Mouse (Mus musculus): ENCODE data around the gene Kank2.

DNA sequence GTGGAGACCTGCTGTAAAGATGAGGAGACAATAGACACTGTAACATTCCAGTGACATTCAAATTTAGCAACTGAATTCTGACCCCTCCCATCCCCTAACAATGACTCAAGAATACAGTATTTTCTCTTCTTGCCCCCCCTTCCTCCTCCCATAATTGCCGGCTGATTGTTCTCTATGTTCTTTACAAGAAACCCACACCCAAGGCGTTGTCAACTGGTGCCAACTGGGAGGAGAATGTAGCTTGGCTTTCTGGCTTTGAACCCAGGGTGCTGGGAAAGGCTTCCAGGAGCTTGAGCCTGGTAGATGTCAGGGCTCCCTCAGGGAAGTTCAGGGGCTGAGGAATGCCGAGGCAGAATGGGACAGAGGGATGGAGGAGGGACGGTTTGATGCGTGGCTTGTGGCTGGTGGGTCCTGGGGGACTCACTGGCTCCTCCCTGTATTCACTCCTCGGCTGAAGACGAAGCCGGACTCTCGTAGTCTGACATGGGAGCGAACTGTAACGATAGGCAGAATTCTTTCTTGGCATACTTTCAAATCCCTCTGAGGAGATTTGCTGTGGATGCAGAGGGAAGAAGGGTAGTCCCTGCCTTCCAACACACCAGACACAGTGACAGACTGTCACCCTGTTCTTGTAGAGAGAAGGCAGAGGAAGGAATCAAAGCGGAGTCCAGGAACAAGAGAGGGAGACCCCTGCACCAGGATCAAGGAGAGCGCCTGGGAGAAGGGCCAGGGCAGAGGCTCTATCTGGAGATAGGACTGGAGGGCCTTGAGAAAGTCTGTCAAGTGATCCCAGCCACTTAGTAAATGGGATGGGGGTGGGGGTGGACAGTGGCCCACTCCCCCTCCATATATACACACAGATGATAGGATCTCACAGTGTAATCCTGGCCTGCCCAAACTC is 29.8 kb downstream of the Kank2 start:
- no peak for TF ChIP-seq CTCF (IDR thresholded peaks at IDR 0.05; ENCODE audit: low read depth)
- no peak for TF ChIP-seq EP300 (IDR thresholded peaks at IDR 0.05; ENCODE audit: low read depth)
